Mouse (Mus musculus) hindbrain, embryonic 11.5 days (tissue): ENCODE results near the gene Wdr27. TPM values are rescaled to one million over a fixed set of nuclear protein-coding genes. Genes with fewer than 3 reads are reported as not detected.
"Not testable (repeated sequence)": the region's sequence is repeated elsewhere in the genome, so short reads cannot be mapped to it uniquely, and the experiment has no call there.

Source experiments
- ATAC-seq: fragments of 200-750 bp; cut with Nextera tagmentation; 2 replicates; pipeline ENCODE4 v1.8.0; 2017; ENCODE audit warnings: mild to moderate bottlenecking, moderate TSS enrichment, moderate library complexity; ENCODE audit not compliant: low FRiP score
- DNase-seq: peaks from one replicate; pipeline ENCODE4 v3.0.0-alpha.2; 2015; ENCODE audit warnings: low spot score
- H3K27ac ChIP-seq: fragments of 300-500 bp; sonication (generic); 2 replicates; pipeline ENCODE4 v1.5.1; 2014; ENCODE audit warnings: mild to moderate bottlenecking, low read depth, low read length
- H3K27me3 ChIP-seq: fragments of 300-500 bp; sonication (generic); 2 replicates; pipeline ENCODE4 v1.6.1; 2014; ENCODE audit warnings: mild to moderate bottlenecking, low read length, moderate library complexity, mixed read lengths; ENCODE audit not compliant: control insufficient read depth, insufficient read depth
- H3K36me3 ChIP-seq: fragments of 300-500 bp; sonication (generic); 2 replicates; pipeline ENCODE4 v1.6.1; 2014; ENCODE audit warnings: mild to moderate bottlenecking, low read length, moderate library complexity, mixed read lengths; ENCODE audit not compliant: control insufficient read depth, insufficient read depth
- H3K4me1 ChIP-seq: fragments of 300-500 bp; sonication (generic); replicated peaks from 2 replicates; pipeline ENCODE4 v1.6.1; 2014; ENCODE audit warnings: low read length, mixed read lengths; ENCODE audit not compliant: control insufficient read depth, insufficient read depth
- H3K4me2 ChIP-seq: fragments of 300-500 bp; sonication (generic); replicated peaks from 2 replicates; pipeline ENCODE4 v1.6.1; 2014; ENCODE audit warnings: mild to moderate bottlenecking, low read depth, low read length
- H3K4me3 ChIP-seq: fragments of 300-500 bp; sonication (generic); 2 replicates; pipeline ENCODE4 v1.5.1; 2014; ENCODE audit warnings: low read depth, low read length
- H3K9ac ChIP-seq: fragments of 300-500 bp; sonication (generic); 2 replicates; pipeline ENCODE4 v1.6.1; 2014; ENCODE audit warnings: low read depth, low read length
- H3K9me3 ChIP-seq: fragments of 300-500 bp; sonication (generic); 2 replicates; pipeline ENCODE4 v1.6.1; 2016; ENCODE audit warnings: low read length; ENCODE audit not compliant: control insufficient read depth
- WGBS: fragments of 180-500 bp; shearing (Covaris S2); extraction: QIAGEN DNeasy Blood & Tissue Kit; methylation state at CpG from one replicate; pipeline ENCODE4 v1.1.7; 2014; 5-methylcytosine and 5-hydroxymethylcytosine counted together
- polyA plus RNA-seq: library from polyadenylated mRNA; unstranded; fragments of >200 nt; fragmentation: Nextera tagmentation; extraction: Ambion mirVana; gene quantifications from 2 replicates; pipeline ENCODE4 v1.2.1, GENCODE M21; 2014

Gene Wdr27
- polyA plus RNA-seq, 1 experiment from 2014 or later: 6.0 TPM

- peak overlapping the region; percentile 56 for H3K4me2 ChIP-seq
- not testable (repeated sequence) for ATAC-seq, H3K9me3 ChIP-seq, H3K4me1 ChIP-seq, H3K27ac ChIP-seq, H3K27me3 ChIP-seq, H3K36me3 ChIP-seq, DNase-seq, H3K9ac ChIP-seq
- 53% methylated on average over 6 of the region's 6 CpGs for WGBS
- peak overlapping the region; percentile 89 for H3K4me3 ChIP-seq
Observed at GRCm38 (mm10) chr17:14942181-14942580, 777 bp downstream of the Wdr27 start.

- no peaks in the 10 kb centered on the region for H3K36me3 ChIP-seq
- no peak for DNase-seq
- no peak overlapping the region for H3K9ac ChIP-seq
- no peaks in the 10 kb centered on the region for H3K9me3 ChIP-seq
- H3K27ac ChIP-seq: no peak overlapping the region
- no peaks in the 10 kb centered on the region for H3K27me3 ChIP-seq
- no peak overlapping the region for H3K4me2 ChIP-seq
- H3K4me1 ChIP-seq: no peaks in the 10 kb centered on the region
- ATAC-seq: no peak
- 73% methylated on average over 5 of the region's 5 CpGs for WGBS
- H3K4me3 ChIP-seq: no peak overlapping the region
Observed at GRCm38 (mm10) chr17:14935841-14936605, 6.9 kb downstream of the Wdr27 start.

DNA sequence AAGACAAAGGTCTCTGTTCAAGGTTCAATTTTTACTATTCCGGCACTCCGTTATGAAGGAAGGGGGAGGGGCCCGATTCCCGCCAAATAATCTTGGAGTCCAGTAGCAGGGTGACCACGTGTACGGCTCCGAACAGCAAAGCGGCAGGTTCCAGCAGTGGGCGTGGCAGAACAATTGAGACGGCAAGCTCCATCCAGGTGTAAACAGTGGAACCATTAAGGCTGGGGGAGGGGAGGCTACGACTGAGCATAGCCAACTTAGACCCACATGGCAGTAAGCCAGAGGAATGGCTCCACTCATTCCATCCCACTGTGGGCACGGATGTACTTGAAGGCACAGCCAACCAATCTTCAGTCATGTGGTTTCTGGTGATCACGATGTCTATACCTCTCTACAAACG is 7.7 kb downstream of the Wdr27 start:
- H3K9ac ChIP-seq, H3K4me3 ChIP-seq, H3K4me2 ChIP-seq, H3K4me1 ChIP-seq, DNase-seq, H3K9me3 ChIP-seq, H3K27me3 ChIP-seq, H3K27ac ChIP-seq, H3K36me3 ChIP-seq, ATAC-seq: not testable (repeated sequence)
- WGBS: 84% methylated on average over 14 of the region's 14 CpGs

DNA sequence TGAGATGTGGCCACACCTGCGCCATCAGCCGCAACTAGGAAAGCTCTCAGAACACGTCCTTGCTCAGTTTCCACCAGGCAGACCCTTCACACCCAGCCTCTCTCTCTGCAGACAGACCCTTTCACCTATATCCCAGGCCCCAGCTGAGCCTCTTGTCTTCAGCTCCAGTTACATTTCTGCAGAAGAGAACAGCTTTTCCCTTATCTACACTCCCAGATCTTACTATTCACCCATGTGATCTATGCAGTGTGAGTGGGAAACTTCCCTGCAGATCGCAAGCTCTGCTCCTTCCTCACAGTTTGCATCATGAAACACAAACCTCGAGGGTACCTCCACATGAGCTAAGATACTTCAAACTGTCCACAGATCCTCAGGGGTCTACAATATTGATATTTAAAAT is 11.5 kb downstream of the Wdr27 start:
- H3K27me3 ChIP-seq: no peaks in the 10 kb centered on the region
- 89% methylated on average over 5 of the region's 5 CpGs for WGBS
- no peak overlapping the region for H3K27ac ChIP-seq
- H3K4me1 ChIP-seq: no peaks in the 10 kb centered on the region
- no peak overlapping the region for H3K9ac ChIP-seq
- ATAC-seq (no peak), DNase-seq (no peak)
- no peak overlapping the region for H3K4me3 ChIP-seq
- no peaks in the 10 kb centered on the region for H3K36me3 ChIP-seq
- H3K9me3 ChIP-seq: no peaks in the 10 kb centered on the region
- H3K4me2 ChIP-seq: no peak overlapping the region

- no peak overlapping the region for H3K9ac ChIP-seq
- H3K27me3 ChIP-seq: no peaks in the 10 kb centered on the region
- no peak overlapping the region for H3K4me2 ChIP-seq
- H3K9me3 ChIP-seq: no peaks in the 10 kb centered on the region
- no peak overlapping the region for H3K27ac ChIP-seq
- DNase-seq: no peak
- 92% methylated on average over 7 of the region's 7 CpGs for WGBS
- H3K4me1 ChIP-seq: no peaks in the 10 kb centered on the region
- no peaks in the 10 kb centered on the region for H3K36me3 ChIP-seq
- ATAC-seq: no peak
- no peak overlapping the region for H3K4me3 ChIP-seq
Observed at GRCm38 (mm10) chr17:14930697-14931096, 12.3 kb downstream of the Wdr27 start.

- no peaks in the 10 kb centered on the region for H3K36me3 ChIP-seq
- no peak for ATAC-seq
- 84% methylated on average over 5 of the region's 5 CpGs for WGBS
Observed at GRCm38 (mm10) chr17:14928631-14929030, 14.3 kb downstream of the Wdr27 start.

DNA sequence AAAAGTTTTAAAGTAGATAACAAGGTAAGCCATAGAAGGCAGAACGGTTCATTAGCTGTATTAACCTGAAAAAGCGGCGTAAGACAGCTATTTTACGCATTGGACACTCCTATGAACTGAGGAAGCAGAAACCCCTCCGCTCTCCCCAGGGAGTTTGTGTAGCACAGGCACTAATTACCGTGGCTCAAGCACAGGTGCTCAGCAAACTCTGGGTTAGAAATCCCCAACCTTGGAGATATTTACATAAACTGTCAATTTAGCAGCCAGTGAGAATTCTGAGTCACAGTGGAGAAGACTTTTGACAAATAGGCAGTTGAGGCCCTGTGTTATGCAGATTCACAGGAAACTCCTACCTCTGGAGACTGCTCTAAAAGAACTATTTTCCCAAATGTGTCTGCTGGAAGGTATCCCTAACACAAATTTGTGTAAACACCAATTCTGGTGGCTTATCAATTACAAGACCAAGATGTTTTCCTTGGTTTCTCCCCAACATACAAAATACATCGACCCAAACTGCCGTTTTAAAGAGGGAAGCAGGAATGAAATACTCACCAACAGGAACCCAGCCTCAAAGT is 15.2 kb downstream of the Wdr27 start:
- Histone ChIP-seq H3K9ac (no peak overlapping the region), H3K4me1 (no peaks in the 10 kb centered on the region), H3K4me2 (no peak overlapping the region), H3K36me3 (no peaks in the 10 kb centered on the region), H3K4me3 (no peak overlapping the region), H3K27ac (no peak overlapping the region), H3K27me3 (no peaks in the 10 kb centered on the region), H3K9me3 (no peaks in the 10 kb centered on the region)
- WGBS: 80% methylated on average over 8 of the region's 8 CpGs
- ATAC-seq (no peak), DNase-seq (no peak)

More at GRCm38 (mm10) chr17:14928631-14929030, 14.3 kb downstream of the Wdr27 start:
- Histone ChIP-seq H3K27me3 (no peaks in the 10 kb centered on the region), H3K4me2 (no peak overlapping the region), H3K9me3 (no peaks in the 10 kb centered on the region), H3K4me3 (no peak overlapping the region), H3K9ac (no peak overlapping the region), H3K4me1 (no peaks in the 10 kb centered on the region), H3K27ac (no peak overlapping the region)
- DNase-seq: no peak

DNA sequence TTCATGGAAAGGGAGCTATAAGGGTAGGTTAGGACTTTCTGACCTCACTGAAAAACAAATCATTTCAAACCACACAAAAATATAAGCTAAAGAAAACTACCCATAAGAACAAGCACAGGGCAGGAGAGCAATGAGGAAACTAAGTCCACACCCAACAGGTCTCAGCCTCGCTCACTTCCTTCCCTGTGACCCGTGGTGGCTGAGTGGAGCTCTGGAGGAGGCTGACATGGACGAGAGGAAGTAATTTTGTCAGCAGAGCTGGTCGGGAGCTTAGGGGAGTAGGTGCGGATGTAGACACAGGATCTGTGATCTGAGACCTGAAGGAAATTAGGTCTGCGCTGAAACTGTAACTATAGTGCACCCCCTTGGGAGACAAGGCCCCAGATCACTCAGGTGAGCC is 21.4 kb downstream of the Wdr27 start:
- Histone ChIP-seq H3K4me2 (no peak overlapping the region), H3K9ac (no peak overlapping the region), H3K27ac (no peak overlapping the region), H3K9me3 (no peaks in the 10 kb centered on the region), H3K4me3 (no peak overlapping the region), H3K4me1 (no peaks in the 10 kb centered on the region), H3K27me3 (no peaks in the 10 kb centered on the region), H3K36me3 (no peaks in the 10 kb centered on the region)
- DNase-seq (no peak), ATAC-seq (no peak)
- WGBS: 74% methylated on average over 6 of the region's 6 CpGs

- Histone ChIP-seq H3K4me1 (no peaks in the 10 kb centered on the region), H3K36me3 (no peaks in the 10 kb centered on the region), H3K27me3 (no peaks in the 10 kb centered on the region), H3K9me3 (no peaks in the 10 kb centered on the region), H3K4me3 (no peak overlapping the region), H3K9ac (no peak overlapping the region), H3K4me2 (no peak overlapping the region), H3K27ac (no peak overlapping the region)
- WGBS: 92% methylated on average over 8 of the region's 8 CpGs
- no peak for ATAC-seq
- DNase-seq: no peak
Observed at GRCm38 (mm10) chr17:14917866-14918265, 25.1 kb downstream of the Wdr27 start.
